Mouse (Mus musculus) spleen, postnatal 10 days (tissue): ENCODE results near the gene Fut11.
A peak's percentile ranks its signal among the peaks of the same experiment; 100 is the strongest.
"Not testable (repeated sequence)": the region's sequence is repeated elsewhere in the genome, so short reads cannot be mapped to it uniquely, and the experiment has no call there.

Experiments used
- DNase-seq, 2 experiments: peaks; one replicate each; pipeline ENCODE4 v3.0.0; 2021 to 2022; ENCODE audit warnings: low spot score in 2 of 2

The Fut11 gene

GRCm38 (mm10) chr14:20674064-20674833 lies 20.5 kb upstream of the Fut11 start, which contains the start of gene Sec24c:
Sec24c (plus strand) TSS chr14:20674308.
- DNase-seq: peak; percentile 93 to 99

DNA sequence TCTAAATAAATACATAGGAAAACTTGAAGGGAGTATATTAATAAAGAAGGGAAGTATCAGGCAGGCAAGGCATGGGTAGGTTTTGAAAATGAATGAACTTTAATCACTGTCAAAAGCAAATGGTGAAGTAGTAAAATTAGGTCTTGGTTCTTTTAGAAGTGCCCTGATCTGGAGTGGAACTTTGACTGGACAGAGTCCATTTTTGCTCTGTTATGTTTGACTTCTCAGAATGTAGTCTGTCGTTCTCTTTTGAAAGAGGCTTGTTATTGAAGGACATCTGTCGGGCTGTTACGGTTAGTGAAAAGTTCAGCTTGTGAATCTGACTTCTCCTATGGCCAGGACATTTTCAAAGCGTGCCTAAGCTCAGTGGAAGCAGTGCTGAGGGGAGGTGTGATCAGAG lies 16.9 kb upstream of the Fut11 start:
- DNase-seq: no peak

DNA sequence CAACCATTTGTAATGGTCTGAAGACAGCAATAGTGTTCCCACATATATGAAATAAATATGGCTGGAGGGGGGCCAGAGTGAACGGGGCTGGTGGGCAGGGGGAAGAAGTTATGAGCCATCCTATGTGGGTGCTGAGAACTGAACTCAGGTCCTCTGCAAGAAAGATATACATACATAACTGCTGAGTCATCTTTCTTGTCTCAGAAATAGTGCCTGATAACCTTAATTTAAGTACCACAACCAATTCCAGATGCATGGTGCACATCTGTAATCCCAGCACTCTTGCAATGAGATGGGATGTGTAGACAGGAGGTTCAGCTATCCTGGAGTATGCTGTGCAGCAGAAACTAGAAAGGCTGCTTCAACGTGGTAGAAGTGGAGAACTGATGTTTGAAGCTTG lies 13.0 kb upstream of the Fut11 start:
- no peak for DNase-seq

DNA sequence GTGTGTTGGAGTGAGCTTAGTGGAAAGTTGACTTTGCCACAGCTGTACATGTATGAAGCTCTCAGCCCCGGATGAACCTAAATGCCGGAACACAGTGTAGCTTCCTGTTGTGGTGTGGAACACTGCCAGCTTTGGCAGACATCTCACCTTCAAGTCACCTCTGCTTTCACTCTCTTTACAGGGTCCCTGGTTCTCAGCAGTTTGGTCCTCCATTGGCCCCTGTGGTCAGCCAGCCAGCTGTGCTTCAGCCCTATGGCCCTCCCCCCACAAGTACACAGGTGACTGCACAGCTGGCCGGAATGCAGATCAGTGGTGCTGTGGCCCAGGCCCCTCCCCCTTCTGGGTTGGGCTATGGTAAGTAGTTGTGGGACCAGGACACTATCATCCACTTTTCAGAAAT lies 12.3 kb upstream of the Fut11 start:
- DNase-seq: peak in 1 of 2 experiments; percentile 60

DNA sequence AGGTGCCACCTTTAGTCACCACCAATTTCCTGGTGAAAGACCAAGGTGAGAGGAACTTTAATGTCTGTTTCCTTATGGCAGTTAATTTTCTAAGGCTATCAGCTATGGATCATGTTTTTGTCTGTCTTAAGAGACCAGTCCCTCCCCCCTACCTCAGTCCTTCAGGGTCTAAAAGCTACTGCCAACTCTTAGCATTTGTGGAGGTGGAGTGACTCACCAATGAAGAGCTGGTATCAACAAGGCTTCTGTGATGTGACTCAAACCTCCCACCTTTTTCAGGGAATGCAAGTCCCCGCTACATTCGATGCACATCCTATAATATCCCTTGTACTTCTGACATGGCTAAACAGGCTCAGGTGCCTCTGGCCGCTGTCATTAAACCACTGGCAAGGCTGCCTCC lies 8.2 kb upstream of the Fut11 start:
- DNase-seq: no peak

- DNase-seq: no peak
These were observed 5.8 kb upstream of the Fut11 start for GRCm38 (mm10) chr14:20689009-20689408.

GRCm38 (mm10) chr14:20691772-20692171 lies 3.0 kb upstream of the Fut11 start:
- no peak for DNase-seq

GRCm38 (mm10) chr14:20693589-20694101 lies 1.1 kb upstream of the Fut11 start:
- DNase-seq: no peak

GRCm38 (mm10) chr14:20694185-20694883 lies 434 bp upstream of the Fut11 start:
- no peak for DNase-seq

GRCm38 (mm10) chr14:20695761-20696520 lies 1.2 kb downstream of the Fut11 start:
- DNase-seq: peak in 1 of 2 experiments; percentile 52

DNA sequence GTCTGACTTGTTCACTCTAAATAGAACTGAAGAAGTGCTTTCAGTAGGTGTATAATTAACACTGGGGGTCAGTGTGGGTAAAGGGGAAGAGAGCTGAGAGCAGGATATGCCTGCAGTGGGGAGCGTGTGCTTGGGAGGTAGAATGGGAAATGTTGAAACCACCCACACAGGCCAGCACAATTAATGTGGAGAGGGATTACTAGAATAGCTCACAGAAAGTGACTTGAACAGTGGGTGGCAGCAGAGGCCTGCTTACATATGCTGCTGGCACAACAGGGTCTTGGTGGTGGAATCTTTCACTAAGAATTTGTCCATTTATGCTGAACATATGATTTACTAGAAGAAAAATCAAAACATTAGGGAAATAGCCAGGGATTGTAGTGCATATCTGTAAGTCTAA lies 2.2 kb downstream of the Fut11 start:
- peak in 1 of 2 experiments; percentile 65 for DNase-seq

- DNase-seq: no peak
These were observed 3.7 kb downstream of the Fut11 start for GRCm38 (mm10) chr14:20698515-20698914.

DNA sequence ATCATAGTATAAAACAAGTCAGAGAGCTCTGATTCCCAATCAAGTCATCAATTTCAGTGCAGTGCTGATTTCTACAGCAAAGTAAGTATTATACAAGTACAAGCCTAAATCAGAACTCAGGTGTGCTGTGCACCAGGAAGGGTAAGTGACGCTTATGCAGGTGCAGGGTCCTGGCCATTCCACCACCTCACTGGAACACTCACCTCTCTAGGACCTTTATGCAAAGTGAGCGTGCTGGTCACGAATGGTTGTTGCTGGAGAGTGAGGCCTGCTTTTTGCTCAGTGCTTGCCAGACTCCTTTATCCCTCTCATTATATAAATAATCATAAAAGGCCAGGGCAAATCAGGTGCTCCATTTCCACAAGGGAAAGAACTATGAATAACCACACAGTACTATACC lies 5.6 kb downstream of the Fut11 start:
- DNase-seq: no peak

- no peak for DNase-seq
These were observed 6.8 kb downstream of the Fut11 start for GRCm38 (mm10) chr14:20701554-20701953.

GRCm38 (mm10) chr14:20702096-20702740 lies 7.5 kb downstream of the Fut11 start:
- no peak for DNase-seq

DNA sequence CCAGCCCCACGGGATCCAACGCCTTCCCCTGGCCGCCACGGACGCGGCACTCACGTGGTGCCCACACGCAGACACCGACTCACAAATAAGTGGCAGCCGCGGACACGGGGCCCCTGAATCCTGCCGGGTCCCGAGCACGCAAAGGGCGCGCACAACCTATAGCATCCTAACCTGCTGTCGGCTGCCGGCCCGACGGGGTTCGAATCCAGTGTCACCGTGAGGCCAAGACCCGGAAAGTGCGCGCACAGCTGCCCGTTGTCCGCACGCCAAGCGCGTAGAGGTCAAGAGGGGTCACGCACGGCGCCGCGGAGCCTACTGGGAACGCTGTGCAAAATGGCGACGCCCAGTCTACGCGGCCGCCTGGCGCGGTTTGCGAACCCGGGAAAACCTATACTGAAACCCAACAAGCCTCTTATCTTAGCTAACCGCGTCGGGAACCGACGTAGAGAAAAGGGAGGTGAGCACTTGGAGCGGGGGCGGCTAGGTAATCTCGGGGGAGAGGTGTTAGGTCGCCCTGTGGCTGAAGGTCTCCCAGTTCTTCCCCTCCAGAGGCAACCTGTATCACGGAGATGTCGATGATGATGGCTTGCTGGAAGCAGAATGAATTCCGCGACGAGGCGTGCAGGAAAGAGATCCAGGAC lies 8.1 kb downstream of the Fut11 start, which contains the start of gene Chchd1:
TSS of gene Chchd1 (plus strand) at position 266 of the 641 bp plus-strand sequence.
- DNase-seq: peak; percentile 86 to 92

- DNase-seq: not testable (repeated sequence)
These were observed 8.7 kb downstream of the Fut11 start for GRCm38 (mm10) chr14:20703461-20703860.

DNA sequence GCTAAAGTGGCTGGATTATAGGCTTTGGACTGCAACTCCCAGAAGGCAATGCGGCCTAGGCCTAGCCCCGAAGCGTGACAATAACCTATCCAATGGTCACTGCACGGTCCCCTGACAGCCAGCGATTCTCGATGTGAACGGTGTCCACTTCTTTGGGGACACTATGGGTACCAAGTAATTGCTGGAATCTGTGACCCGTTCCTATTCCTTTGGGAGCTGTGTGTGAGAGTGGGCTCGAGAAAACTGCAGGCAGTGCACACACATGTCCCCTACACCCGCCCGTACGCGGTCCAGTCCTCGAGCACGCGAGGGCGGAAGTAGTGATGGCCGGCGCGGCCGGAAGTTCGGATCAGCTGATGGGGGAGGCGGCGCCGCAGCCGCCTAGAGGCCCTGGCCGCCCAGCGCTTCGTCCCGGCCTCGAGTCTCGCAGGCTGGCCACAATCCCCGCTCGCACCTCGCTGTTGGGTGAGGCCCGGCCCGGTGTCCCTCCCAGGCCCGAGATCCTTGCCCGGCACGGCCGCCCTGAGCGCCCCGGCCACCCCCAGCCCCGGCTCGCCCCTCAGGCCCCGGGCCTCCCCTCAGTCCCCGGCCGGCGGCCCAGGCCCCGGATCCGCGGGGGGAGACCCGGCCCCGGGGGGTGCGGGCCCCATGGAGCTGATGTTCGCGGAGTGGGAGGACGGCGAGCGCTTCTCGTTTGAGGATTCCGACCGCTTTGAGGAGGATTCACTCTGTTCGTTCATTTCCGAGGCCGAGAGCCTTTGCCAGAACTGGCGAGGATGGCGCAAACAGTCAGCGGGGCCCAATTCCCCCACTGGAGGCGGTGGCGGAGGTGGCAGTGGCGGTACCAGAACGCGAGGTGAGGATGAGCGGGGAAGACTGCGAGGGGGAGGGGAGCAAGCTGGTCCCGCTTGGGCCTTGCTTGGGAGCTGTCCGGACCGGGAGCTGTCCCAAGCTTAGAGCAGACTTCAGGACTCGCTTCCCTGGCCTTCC lies 12.7 kb downstream of the Fut11 start, which contains the start of gene Zswim8:
TSS of gene Zswim8 (plus strand) at position 352 of the 990 bp plus-strand sequence.
- DNase-seq: peak; percentile 83 to 88

- DNase-seq: no peak
These were observed 13.5 kb downstream of the Fut11 start for GRCm38 (mm10) chr14:20708239-20708638.

GRCm38 (mm10) chr14:20713832-20714231 lies 19.1 kb downstream of the Fut11 start:
- no peak for DNase-seq
